Mouse (Mus musculus) hindbrain, embryonic 11.5 days (tissue): ENCODE measurements around the gene Cxcr6. TPM values are rescaled to one million over a fixed set of nuclear protein-coding genes. Genes with fewer than 3 reads are reported as not detected.

Source experiments
- ATAC-seq: fragments of 200-750 bp; cut with Nextera tagmentation; 2 replicates; pipeline ENCODE4 v1.8.0; 2017; ENCODE audit warnings: mild to moderate bottlenecking, moderate TSS enrichment, moderate library complexity; ENCODE audit not compliant: low FRiP score
- DNase-seq: peaks from one replicate; pipeline ENCODE4 v3.0.0-alpha.2; 2015; ENCODE audit warnings: low spot score
- H3K27ac ChIP-seq: fragments of 300-500 bp; sonication (generic); 2 replicates; pipeline ENCODE4 v1.5.1; 2014; ENCODE audit warnings: mild to moderate bottlenecking, low read depth, low read length
- H3K27me3 ChIP-seq: fragments of 300-500 bp; sonication (generic); 2 replicates; pipeline ENCODE4 v1.6.1; 2014; ENCODE audit warnings: mild to moderate bottlenecking, low read length, moderate library complexity, mixed read lengths; ENCODE audit not compliant: control insufficient read depth, insufficient read depth
- H3K36me3 ChIP-seq: fragments of 300-500 bp; sonication (generic); 2 replicates; pipeline ENCODE4 v1.6.1; 2014; ENCODE audit warnings: mild to moderate bottlenecking, low read length, moderate library complexity, mixed read lengths; ENCODE audit not compliant: control insufficient read depth, insufficient read depth
- H3K4me1 ChIP-seq: fragments of 300-500 bp; sonication (generic); replicated peaks from 2 replicates; pipeline ENCODE4 v1.6.1; 2014; ENCODE audit warnings: low read length, mixed read lengths; ENCODE audit not compliant: control insufficient read depth, insufficient read depth
- H3K4me2 ChIP-seq: fragments of 300-500 bp; sonication (generic); replicated peaks from 2 replicates; pipeline ENCODE4 v1.6.1; 2014; ENCODE audit warnings: mild to moderate bottlenecking, low read depth, low read length
- H3K4me3 ChIP-seq: fragments of 300-500 bp; sonication (generic); 2 replicates; pipeline ENCODE4 v1.5.1; 2014; ENCODE audit warnings: low read depth, low read length
- H3K9ac ChIP-seq: fragments of 300-500 bp; sonication (generic); 2 replicates; pipeline ENCODE4 v1.6.1; 2014; ENCODE audit warnings: low read depth, low read length
- H3K9me3 ChIP-seq: fragments of 300-500 bp; sonication (generic); 2 replicates; pipeline ENCODE4 v1.6.1; 2016; ENCODE audit warnings: low read length; ENCODE audit not compliant: control insufficient read depth
- WGBS: fragments of 180-500 bp; shearing (Covaris S2); extraction: QIAGEN DNeasy Blood & Tissue Kit; methylation state at CpG from one replicate; pipeline ENCODE4 v1.1.7; 2014; 5-methylcytosine and 5-hydroxymethylcytosine counted together
- polyA plus RNA-seq: library from polyadenylated mRNA; unstranded; fragments of >200 nt; fragmentation: Nextera tagmentation; extraction: Ambion mirVana; gene quantifications from 2 replicates; pipeline ENCODE4 v1.2.1, GENCODE M21; 2014

Gene Cxcr6
- 0.48 TPM in 1 of 2 replicates, not detected in the other for polyA plus RNA-seq

- Histone ChIP-seq H3K4me3 (no peak within 1 kb of the TSS), H3K9ac (no peak within 1 kb of the TSS), H3K27ac (no peak within 1 kb of the TSS), H3K4me1 (no peaks in the 10 kb centered on the region), H3K36me3 (no peaks in the 10 kb centered on the region), H3K4me2 (no peak within 1 kb of the TSS), H3K27me3 (no peaks in the 10 kb centered on the region), H3K9me3 (no peaks in the 10 kb centered on the region)
- no peak for ATAC-seq
- no peak for DNase-seq
- WGBS, result 89% methylated on average over 5 of the region's 5 CpGs
Observed at GRCm38 (mm10) chr9:123806267-123806666, at the start of gene Cxcr6. TSS of gene Cxcr6 (plus strand) at chr9:123806475.

GRCm38 (mm10) chr9:123756752-123757151 lies 49.5 kb upstream of the Cxcr6 start:
- Histone ChIP-seq H3K4me2 (no peak overlapping the region), H3K9ac (no peak overlapping the region), H3K36me3 (no peaks in the 10 kb centered on the region), H3K27ac (no peak overlapping the region), H3K4me3 (no peak overlapping the region), H3K9me3 (no peaks in the 10 kb centered on the region), H3K4me1 (no peaks in the 10 kb centered on the region), H3K27me3 (no peaks in the 10 kb centered on the region)
- DNase-seq (no peak), ATAC-seq (no peak)
- 81% methylated on average over 3 of the region's 3 CpGs for WGBS

GRCm38 (mm10) chr9:123757326-123757725 lies 48.9 kb upstream of the Cxcr6 start:
- no peak overlapping the region for H3K4me2 ChIP-seq
- no peaks in the 10 kb centered on the region for H3K9me3 ChIP-seq
- H3K27me3 ChIP-seq, result no peaks in the 10 kb centered on the region
- H3K27ac ChIP-seq, result no peak overlapping the region
- no peaks in the 10 kb centered on the region for H3K4me1 ChIP-seq
- no peak overlapping the region for H3K9ac ChIP-seq
- no peak for DNase-seq
- 66% methylated on average over 2 of the region's 2 CpGs for WGBS
- no peaks in the 10 kb centered on the region for H3K36me3 ChIP-seq
- no peak overlapping the region for H3K4me3 ChIP-seq
- ATAC-seq, result no peak

GRCm38 (mm10) chr9:123758156-123758555 lies 48.1 kb upstream of the Cxcr6 start:
- H3K4me1 ChIP-seq, result no peaks in the 10 kb centered on the region
- DNase-seq (no peak), ATAC-seq (no peak)
- no peaks in the 10 kb centered on the region for H3K36me3 ChIP-seq
- H3K9me3 ChIP-seq, result no peaks in the 10 kb centered on the region
- H3K27me3 ChIP-seq, result no peaks in the 10 kb centered on the region
- 79% methylated on average over 1 of the region's 1 CpGs for WGBS
- H3K27ac ChIP-seq, result no peak overlapping the region
- no peak overlapping the region for H3K4me2 ChIP-seq
- no peak overlapping the region for H3K9ac ChIP-seq
- H3K4me3 ChIP-seq, result no peak overlapping the region

DNA sequence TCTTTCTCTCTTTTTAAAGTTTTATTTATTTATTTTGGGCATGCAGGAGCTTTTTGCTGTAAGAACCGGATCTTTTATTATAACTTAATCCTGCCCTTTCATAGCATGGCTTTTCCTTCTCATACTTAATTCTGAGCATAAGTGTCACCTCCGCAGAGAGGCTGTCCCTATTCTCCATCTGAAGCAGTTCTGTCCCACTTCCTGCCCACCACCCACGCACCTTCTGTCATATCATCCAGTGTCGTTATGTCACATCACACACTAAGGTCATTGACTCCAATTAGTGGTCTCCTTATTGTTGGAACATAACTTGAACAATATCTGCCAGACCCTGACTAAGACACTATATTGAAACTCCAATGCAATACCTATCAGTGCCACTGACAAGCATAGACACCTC lies 47.6 kb upstream of the Cxcr6 start:
- no peaks in the 10 kb centered on the region for H3K36me3 ChIP-seq
- H3K9me3 ChIP-seq, result no peaks in the 10 kb centered on the region
- no peaks in the 10 kb centered on the region for H3K27me3 ChIP-seq
- no peak for ATAC-seq
- 84% methylated on average over 4 of the region's 4 CpGs for WGBS
- no peak for DNase-seq
- no peak overlapping the region for H3K4me3 ChIP-seq
- no peaks in the 10 kb centered on the region for H3K4me1 ChIP-seq
- no peak overlapping the region for H3K4me2 ChIP-seq
- no peak overlapping the region for H3K27ac ChIP-seq
- no peak overlapping the region for H3K9ac ChIP-seq

GRCm38 (mm10) chr9:123760806-123761205 lies 45.5 kb upstream of the Cxcr6 start:
- H3K4me1 ChIP-seq, result no peaks in the 10 kb centered on the region
- no peak overlapping the region for H3K9ac ChIP-seq
- DNase-seq, result no peak
- no peaks in the 10 kb centered on the region for H3K9me3 ChIP-seq
- H3K27ac ChIP-seq, result no peak overlapping the region
- H3K4me3 ChIP-seq, result no peak overlapping the region
- no peaks in the 10 kb centered on the region for H3K27me3 ChIP-seq
- WGBS, result 88% methylated on average over 3 of the region's 3 CpGs
- ATAC-seq, result no peak
- H3K36me3 ChIP-seq, result no peaks in the 10 kb centered on the region
- no peak overlapping the region for H3K4me2 ChIP-seq

DNA sequence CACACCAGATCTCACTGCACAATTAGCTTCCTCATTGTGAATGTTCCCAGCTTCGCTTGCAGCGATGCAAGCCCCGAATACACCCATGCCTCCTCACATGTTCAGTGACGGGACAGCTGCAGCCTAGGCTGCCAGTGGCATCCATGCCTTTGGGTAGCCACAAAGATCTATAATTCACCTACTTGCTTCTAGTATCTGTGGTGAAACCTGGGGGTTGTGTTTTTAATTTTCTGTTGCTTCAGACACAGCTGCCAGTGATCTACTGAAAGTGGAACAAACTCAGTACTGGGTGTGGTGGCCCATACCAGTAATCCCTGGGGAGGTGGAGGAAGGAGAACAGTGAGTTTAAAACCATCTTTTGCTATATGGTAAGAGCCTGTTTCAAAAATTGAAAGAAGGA lies 43.4 kb upstream of the Cxcr6 start:
- Histone ChIP-seq H3K9ac (no peak overlapping the region), H3K27ac (no peak overlapping the region), H3K9me3 (no peaks in the 10 kb centered on the region), H3K4me1 (no peaks in the 10 kb centered on the region), H3K4me2 (no peak overlapping the region), H3K4me3 (no peak overlapping the region), H3K27me3 (no peaks in the 10 kb centered on the region), H3K36me3 (no peaks in the 10 kb centered on the region)
- 94% methylated on average over 4 of the region's 4 CpGs for WGBS
- ATAC-seq, result no peak
- no peak for DNase-seq

- H3K9ac ChIP-seq, result no peak overlapping the region
- WGBS, result 84% methylated on average over 3 of the region's 3 CpGs
- no peak overlapping the region for H3K27ac ChIP-seq
- H3K36me3 ChIP-seq, result no peaks in the 10 kb centered on the region
- no peak overlapping the region for H3K4me2 ChIP-seq
- ATAC-seq (no peak), DNase-seq (no peak)
- no peaks in the 10 kb centered on the region for H3K27me3 ChIP-seq
- no peak overlapping the region for H3K4me3 ChIP-seq
- H3K4me1 ChIP-seq, result no peaks in the 10 kb centered on the region
- no peaks in the 10 kb centered on the region for H3K9me3 ChIP-seq
Observed at GRCm38 (mm10) chr9:123763771-123764170, 42.5 kb upstream of the Cxcr6 start.

DNA sequence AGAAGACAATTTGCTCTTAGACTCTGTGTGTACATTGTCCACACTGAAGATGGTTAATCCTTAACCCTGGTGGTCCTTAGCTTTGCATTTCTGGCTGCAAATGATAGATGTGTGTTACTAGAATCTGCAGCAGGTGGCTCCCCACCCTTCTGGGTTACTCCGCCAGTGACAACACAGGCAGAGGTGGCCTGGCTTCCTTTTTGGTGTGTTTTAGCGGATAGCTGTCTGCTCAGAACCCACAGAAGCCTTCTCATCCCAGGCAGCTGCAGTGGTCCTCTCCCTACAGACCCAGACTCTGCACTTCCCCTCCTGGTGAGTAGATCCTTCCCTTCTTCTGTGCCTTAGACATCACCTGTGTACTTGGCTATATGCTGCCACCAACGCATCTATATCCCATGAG lies 39.3 kb upstream of the Cxcr6 start:
- no peaks in the 10 kb centered on the region for H3K36me3 ChIP-seq
- H3K27ac ChIP-seq, result no peak overlapping the region
- DNase-seq (no peak), ATAC-seq (no peak)
- H3K4me1 ChIP-seq, result no peaks in the 10 kb centered on the region
- H3K9ac ChIP-seq, result no peak overlapping the region
- no peak overlapping the region for H3K4me3 ChIP-seq
- 89% methylated on average over 3 of the region's 3 CpGs for WGBS
- H3K27me3 ChIP-seq, result no peaks in the 10 kb centered on the region
- no peak overlapping the region for H3K4me2 ChIP-seq
- H3K9me3 ChIP-seq, result no peaks in the 10 kb centered on the region
